Mouse (Mus musculus) hindbrain, postnatal 0 days (tissue): ENCODE measurements around the gene Cxcl10. TPM values are rescaled to one million over a fixed set of nuclear protein-coding genes. Genes with fewer than 3 reads are reported as not detected.
A peak's percentile ranks its signal among the peaks of the same experiment; 100 is the strongest.

Experiments used
- ATAC-seq: fragments of 200-750 bp; cut with Nextera tagmentation; 2 replicates; pipeline ENCODE4 v1.8.0; 2017; ENCODE audit warnings: mild to moderate bottlenecking, moderate TSS enrichment, moderate library complexity
- DNase-seq: peaks from one replicate; pipeline ENCODE4 v3.0.0-alpha.2; 2015; ENCODE audit warnings: low spot score
- H3K27ac ChIP-seq: fragments of 300-500 bp; sonication (generic); 2 replicates; pipeline ENCODE4 v1.5.1; 2014; ENCODE audit warnings: mild to moderate bottlenecking
- H3K27me3 ChIP-seq: fragments of 300-500 bp; sonication (generic); 2 replicates; pipeline ENCODE4 v1.6.1; 2014; ENCODE audit warnings: low read length, mixed read lengths; ENCODE audit not compliant: insufficient read depth
- H3K36me3 ChIP-seq: fragments of 300-500 bp; sonication (generic); 2 replicates; pipeline ENCODE4 v1.6.1; 2014; ENCODE audit warnings: low read length, mixed read lengths; ENCODE audit not compliant: insufficient read depth
- H3K4me1 ChIP-seq: fragments of 300-500 bp; sonication (generic); 2 replicates; pipeline ENCODE4 v1.6.1; 2014; ENCODE audit warnings: antibody characterized with exemption, low read length, mixed read lengths; ENCODE audit not compliant: insufficient read depth
- H3K4me2 ChIP-seq: fragments of 300-500 bp; sonication (generic); 2 replicates; pipeline ENCODE4 v1.6.1; 2014; ENCODE audit warnings: low read depth, mild to moderate bottlenecking, low read length, moderate library complexity, mixed read lengths
- H3K4me3 ChIP-seq: fragments of 300-500 bp; sonication (generic); 2 replicates; pipeline ENCODE4 v1.5.1; 2014; ENCODE audit warnings: low read length
- H3K9ac ChIP-seq: fragments of 300-500 bp; sonication (generic); replicated peaks from 2 replicates; pipeline ENCODE4 v1.6.1; 2014; ENCODE audit warnings: mild to moderate bottlenecking, low read length, moderate library complexity, mixed read lengths
- H3K9me3 ChIP-seq: fragments of 300-500 bp; sonication (generic); 2 replicates; pipeline ENCODE4 v1.6.1; 2016; ENCODE audit warnings: low read length, mixed read lengths
- CTCF ChIP-seq: IDR thresholded peaks from 2 replicates; pipeline ENCODE4 v1.5.1; 2016; ENCODE audit warnings: antibody characterized with exemption, control low read depth, low read depth
- WGBS: fragments of 180-500 bp; shearing (Covaris S2); extraction: QIAGEN DNeasy Blood & Tissue Kit; methylation state at CpG from one replicate; pipeline ENCODE4 v1.1.7; 2014; 5-methylcytosine and 5-hydroxymethylcytosine counted together
- polyA plus RNA-seq: library from polyadenylated mRNA; unstranded; fragments of >200 nt; fragmentation: Nextera tagmentation; extraction: Ambion mirVana; gene quantifications from 2 replicates; pipeline ENCODE4 v1.2.1, GENCODE M21; 2015
- total RNA-seq: library from RNA; depleted of rRNA; stranded (reverse); fragments of >200 nt; gene quantifications from 2 replicates; pipeline ENCODE4 v1.2.3, GENCODE M21; 2014

The Cxcl10 gene
- total and polyA plus RNA-seq, 2 experiments from 2014 or later, result 0.80 TPM; not detected in 1

DNA sequence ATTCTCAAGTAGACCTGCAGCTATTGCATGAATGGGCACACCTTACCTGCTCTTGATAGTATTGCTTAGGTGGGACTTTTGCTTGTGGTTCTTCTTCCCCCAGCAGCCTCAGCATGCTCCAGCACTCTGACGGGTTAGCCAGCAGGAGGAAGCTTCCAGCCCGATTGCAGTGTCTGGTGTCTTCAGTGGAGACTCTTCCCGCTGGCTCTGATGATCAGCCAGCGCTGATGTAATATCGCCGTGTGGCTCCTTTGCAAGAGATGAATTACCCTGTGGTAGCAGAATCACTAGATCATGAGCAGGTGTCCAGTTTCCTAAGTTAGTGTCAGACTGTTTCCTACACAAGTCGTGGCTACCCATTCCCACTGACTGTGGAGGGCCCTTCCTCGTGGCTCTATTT is 3.7 kb downstream of the Cxcl10 start:
- ATAC-seq (no peak), DNase-seq (no peak)
- Histone ChIP-seq H3K36me3 (no peaks in the 10 kb centered on the region), H3K4me2 (no peak overlapping the region), H3K27ac (no peak overlapping the region), H3K27me3 (no peaks in the 10 kb centered on the region), H3K4me3 (no peak overlapping the region), H3K4me1 (no peaks in the 10 kb centered on the region), H3K9me3 (no peaks in the 10 kb centered on the region), H3K9ac (no peak overlapping the region)
- TF ChIP-seq CTCF, result no peak
- WGBS, result 94% methylated on average over 8 of the region's 8 CpGs

DNA sequence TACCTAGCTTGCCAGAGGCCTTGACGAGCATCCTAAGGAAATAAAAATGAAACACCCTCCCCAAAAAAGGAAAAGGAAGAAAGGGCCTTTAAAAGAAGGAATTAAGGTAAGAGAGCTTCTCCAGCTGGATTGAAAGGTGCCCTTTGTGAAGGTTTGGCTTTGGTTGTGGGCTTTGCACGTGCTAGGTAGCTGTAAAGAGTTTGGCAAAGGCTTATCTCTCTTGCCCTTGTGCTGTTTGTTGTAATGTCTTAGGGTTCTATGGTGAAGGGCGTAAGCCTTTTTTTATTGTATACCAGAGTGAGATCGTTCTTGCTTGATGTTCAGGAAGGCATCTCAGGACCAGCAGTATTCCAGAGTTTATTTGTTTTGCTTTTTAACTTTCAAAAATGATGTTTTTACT is 8.1 kb downstream of the Cxcl10 start:
- Histone ChIP-seq H3K27ac (no peak overlapping the region), H3K9ac (no peak overlapping the region), H3K9me3 (no peaks in the 10 kb centered on the region), H3K4me1 (no peaks in the 10 kb centered on the region), H3K27me3 (no peaks in the 10 kb centered on the region), H3K4me3 (no peak overlapping the region), H3K4me2 (no peak overlapping the region), H3K36me3 (no peaks in the 10 kb centered on the region)
- no peak for TF ChIP-seq CTCF
- WGBS, result 74% methylated on average over 4 of the region's 4 CpGs
- ATAC-seq, result no peak
- DNase-seq, result no peak

- H3K27me3 ChIP-seq, result no peaks in the 10 kb centered on the region
- ATAC-seq, result no peak
Observed at GRCm38 (mm10) chr5:92336743-92337142, 11.9 kb downstream of the Cxcl10 start.

DNA sequence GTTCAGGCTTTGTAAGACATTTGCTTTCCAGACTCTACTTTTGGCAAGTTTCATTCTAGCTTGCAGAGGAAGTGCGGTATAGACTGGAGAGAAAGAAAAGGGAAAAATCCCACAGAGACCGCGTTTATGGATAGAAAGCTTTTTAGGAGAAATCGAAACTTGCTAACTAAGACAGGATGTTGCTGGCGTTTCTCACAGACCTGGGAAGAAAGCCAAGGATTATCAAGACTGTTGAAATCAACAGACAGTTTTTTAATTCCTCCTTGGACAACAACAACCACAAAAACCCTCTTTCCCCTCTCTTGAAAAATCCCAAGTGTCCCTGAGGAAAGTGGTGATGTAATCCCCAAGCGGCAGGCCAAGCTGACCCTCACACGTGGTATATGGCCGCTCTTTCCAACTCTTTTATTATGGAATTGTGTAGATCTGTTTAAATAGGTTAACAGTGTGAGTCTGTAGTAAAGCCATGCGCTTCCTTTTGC is 16.3 kb downstream of the Cxcl10 start:
- 52% methylated on average over 9 of the region's 9 CpGs for WGBS
- H3K36me3 ChIP-seq, result no peaks in the 10 kb centered on the region
- H3K27me3 ChIP-seq, result no peaks in the 10 kb centered on the region
- no peaks in the 10 kb centered on the region for H3K4me1 ChIP-seq
- H3K9me3 ChIP-seq, result no peaks in the 10 kb centered on the region
- H3K27ac ChIP-seq, result peak overlapping the region; percentile 51
- no peak for TF ChIP-seq CTCF
- no peak for ATAC-seq
- peak; percentile 26 for DNase-seq
- no peak overlapping the region for H3K9ac ChIP-seq
- H3K4me2 ChIP-seq, result peak overlapping the region; percentile 43
- H3K4me3 ChIP-seq, result no peak overlapping the region

More at GRCm38 (mm10) chr5:92336743-92337142, 11.9 kb downstream of the Cxcl10 start:
- no peak for DNase-seq
- Histone ChIP-seq H3K4me2 (no peak overlapping the region), H3K4me3 (no peak overlapping the region), H3K9ac (no peak overlapping the region), H3K9me3 (no peaks in the 10 kb centered on the region), H3K27ac (no peak overlapping the region), H3K4me1 (no peaks in the 10 kb centered on the region), H3K36me3 (no peaks in the 10 kb centered on the region)
- no peak for TF ChIP-seq CTCF
- WGBS, result 83% methylated on average over 3 of the region's 3 CpGs

DNA sequence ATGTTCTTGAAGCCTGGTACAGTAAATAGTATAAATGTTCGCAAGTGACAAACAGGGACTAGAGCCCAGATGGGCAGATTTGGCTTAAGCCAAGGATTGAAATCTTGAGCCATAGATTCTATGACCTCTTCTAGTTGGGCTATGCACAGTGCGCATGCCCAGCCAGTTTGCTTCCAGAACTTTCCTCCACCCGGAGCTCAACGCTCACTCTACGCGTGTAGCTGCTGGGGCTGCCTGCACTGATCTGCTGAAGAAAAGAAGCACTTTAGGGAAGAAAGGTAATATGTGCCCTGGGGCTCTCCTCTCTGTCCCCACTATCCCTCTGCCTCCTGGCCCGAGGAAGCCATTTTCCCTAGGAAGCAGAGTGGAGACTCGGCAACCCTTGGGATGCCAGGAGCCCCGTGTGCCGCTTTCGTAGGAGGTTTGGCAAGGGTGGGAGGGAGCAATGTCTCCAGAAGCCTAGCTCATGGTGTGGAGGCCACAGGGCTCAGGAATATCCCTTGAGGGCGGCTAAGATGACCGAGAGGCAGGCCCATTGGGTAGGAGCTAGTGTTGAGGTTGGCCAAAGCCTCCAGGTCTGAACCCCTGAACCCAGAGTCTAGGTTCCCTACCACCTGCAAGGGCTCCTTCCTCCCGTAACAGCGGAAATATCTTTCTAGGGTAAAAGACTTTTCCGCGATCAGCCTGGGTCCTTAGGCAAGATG is 16.9 kb downstream of the Cxcl10 start, which contains the start of gene Art3:
Gene Art3, plus strand, starts transcription at position 193 of the 704 bp plus-strand sequence.
- ATAC-seq (no peak), DNase-seq (no peak)
- Histone ChIP-seq H3K4me1 (no peaks in the 10 kb centered on the region), H3K9me3 (no peaks in the 10 kb centered on the region), H3K4me2 (peak within 1 kb of the TSS; percentile 43), H3K9ac (no peak within 1 kb of the TSS), H3K36me3 (no peaks in the 10 kb centered on the region), H3K4me3 (no peak within 1 kb of the TSS), H3K27me3 (no peaks in the 10 kb centered on the region), H3K27ac (peak within 1 kb of the TSS; percentile 51)
- 93% methylated on average over 17 of the region's 17 CpGs for WGBS
- TF ChIP-seq CTCF, result no peak

- H3K4me1 ChIP-seq, result no peaks in the 10 kb centered on the region
- H3K27me3 ChIP-seq, result no peaks in the 10 kb centered on the region
- no peak overlapping the region for H3K27ac ChIP-seq
- DNase-seq, result no peak
- no peak for TF ChIP-seq CTCF
- no peak overlapping the region for H3K9ac ChIP-seq
- H3K4me3 ChIP-seq, result no peak overlapping the region
- H3K36me3 ChIP-seq, result no peaks in the 10 kb centered on the region
- 91% methylated on average over 12 of the region's 12 CpGs for WGBS
- ATAC-seq, result no peak
- no peak overlapping the region for H3K4me2 ChIP-seq
- no peaks in the 10 kb centered on the region for H3K9me3 ChIP-seq
Observed at GRCm38 (mm10) chr5:92331122-92331521, 17.6 kb downstream of the Cxcl10 start.

- H3K9ac ChIP-seq, result no peak within 1 kb of the TSS
- H3K4me1 ChIP-seq, result no peaks in the 10 kb centered on the region
- no peaks in the 10 kb centered on the region for H3K36me3 ChIP-seq
- H3K27ac ChIP-seq, result no peak within 1 kb of the TSS
- ATAC-seq (no peak), DNase-seq (no peak)
- no peak within 1 kb of the TSS for H3K4me2 ChIP-seq
- no peak within 1 kb of the TSS for H3K4me3 ChIP-seq
- no peak for TF ChIP-seq CTCF
- H3K9me3 ChIP-seq, result no peaks in the 10 kb centered on the region
- WGBS, result 84% methylated on average over 7 of the region's 7 CpGs
- no peaks in the 10 kb centered on the region for H3K27me3 ChIP-seq
Observed at GRCm38 (mm10) chr5:92327929-92328328, 20.8 kb downstream of the Cxcl10 start, which contains the start of gene Cxcl9. Gene Cxcl9, minus strand, starts transcription at chr5:92328079.
